In genomic region chr16:77467216-77467615, GRCm38 (mm10) we compare ENCODE assay signal across 24 mouse cellular contexts.
"Had no signal": no experiment of that assay in that cellular context is flagged by ENCODE, and none has a peak within 500 bp of the region (broad histone marks: within the 10 kb centered on the region; RNA-seq: fewer than 3 reads in every experiment).

No protein-coding gene starts in this region.

- H3K4me2 ChIP-seq: heart, embryonic 12.5 days; hindbrain, embryonic 15.5 days; intestine, embryonic 15.5 days; limb, embryonic 12.5 days; liver, embryonic 12.5 days had no signal

- H3K27ac ChIP-seq: gastrocnemius, adult 2 months; heart, embryonic 10.5 days; hindbrain, embryonic 10.5 days; hindbrain, embryonic 15.5 days; intestine, embryonic 15.5 days; layer of hippocampus, adult 2 months; left cerebral cortex, adult 2 months; limb, embryonic 10.5 days; limb, embryonic 12.5 days; liver, embryonic 12.5 days; liver, embryonic 14.5 days had no signal

- H3K36me3 ChIP-seq: heart, embryonic 10.5 days; hindbrain, embryonic 15.5 days; intestine, embryonic 15.5 days; limb, embryonic 12.5 days; liver, embryonic 12.5 days had no signal

- ATAC-seq: inflammation-experienced regulatory T-cells, adult 6 months; intestine, embryonic 15.5 days; intestine, postnatal 0 days; liver, embryonic 12.5 days had no signal

- H3K9ac ChIP-seq: heart, embryonic 12.5 days; hindbrain, embryonic 15.5 days; intestine, embryonic 15.5 days; limb, embryonic 12.5 days; liver, embryonic 12.5 days; liver, embryonic 14.5 days had no signal

- H3K27me3 ChIP-seq: heart, embryonic 12.5 days; hindbrain, embryonic 15.5 days; intestine, embryonic 15.5 days; limb, embryonic 12.5 days; liver, embryonic 12.5 days had no signal

- H3K9me3 ChIP-seq: heart, embryonic 10.5 days; heart, embryonic 12.5 days; hindbrain, embryonic 10.5 days; hindbrain, embryonic 15.5 days; intestine, embryonic 15.5 days; limb, embryonic 10.5 days; limb, embryonic 12.5 days; liver, embryonic 12.5 days had no signal

- H3K4me3 ChIP-seq: gastrocnemius, adult 2 months; heart, embryonic 10.5 days; heart, embryonic 12.5 days; hindbrain, embryonic 10.5 days; hindbrain, embryonic 15.5 days; intestine, embryonic 15.5 days; layer of hippocampus, adult 2 months; left cerebral cortex, adult 2 months; limb, embryonic 10.5 days; limb, embryonic 12.5 days; liver, embryonic 12.5 days had no signal

- DNase-seq: gastrocnemius, adult 2 months; gastrocnemius, postnatal 10 days; gastrocnemius, postnatal 25 days; heart, adult 18-20 months; heart, postnatal 10 days; heart, postnatal 4 days; kidney, adult 18-20 months; kidney, adult 8-10 months; kidney, postnatal 10 days; kidney, postnatal 4 days; liver had no signal

- H3K4me1 ChIP-seq: heart, embryonic 10.5 days; heart, embryonic 12.5 days; intestine, embryonic 15.5 days; limb, embryonic 10.5 days; limb, embryonic 12.5 days; liver, embryonic 12.5 days had no signal
